Mouse (Mus musculus) mouse trophoblast stem cell (cell line): Measurements from ENCODE around the gene Exo1.

Experiments used
- in situ Hi-C, 2 experiments: fragments of 300-500 bp; cut with MseI, MboI; formaldehyde crosslinking; loops; 2 replicates in 1 of 2; 3 replicates in 1 of 2; pipeline ENCODE4 v1.15.1; 2025

The Exo1 gene

GRCm38 (mm10) chr1:175950421-175950820 is 70.0 kb downstream of the Exo1 start:
- in situ Hi-C loops: no loop called here

GRCm38 (mm10) chr1:175950851-175951250 is 70.5 kb downstream of the Exo1 start:
- in situ Hi-C loops: no loop called here

- in situ Hi-C loops: no loop called here
Observed at GRCm38 (mm10) chr1:175961786-175962185, 81.4 kb downstream of the Exo1 start.
